Mouse (Mus musculus): ENCODE results near the gene Tsku. TPM values are rescaled to one million over a fixed set of nuclear protein-coding genes. Genes with fewer than 3 reads are reported as not detected.

Tsku gene
- total RNA-seq (2014; rRNA removed) = 30.7 and 32.1 TPM in 2 replicates
- polyA plus RNA-seq (2015; fragmentation: Nextera tagmentation; extraction: Ambion mirVana) = 6.1 and 7.0 TPM in 2 replicates

DNA sequence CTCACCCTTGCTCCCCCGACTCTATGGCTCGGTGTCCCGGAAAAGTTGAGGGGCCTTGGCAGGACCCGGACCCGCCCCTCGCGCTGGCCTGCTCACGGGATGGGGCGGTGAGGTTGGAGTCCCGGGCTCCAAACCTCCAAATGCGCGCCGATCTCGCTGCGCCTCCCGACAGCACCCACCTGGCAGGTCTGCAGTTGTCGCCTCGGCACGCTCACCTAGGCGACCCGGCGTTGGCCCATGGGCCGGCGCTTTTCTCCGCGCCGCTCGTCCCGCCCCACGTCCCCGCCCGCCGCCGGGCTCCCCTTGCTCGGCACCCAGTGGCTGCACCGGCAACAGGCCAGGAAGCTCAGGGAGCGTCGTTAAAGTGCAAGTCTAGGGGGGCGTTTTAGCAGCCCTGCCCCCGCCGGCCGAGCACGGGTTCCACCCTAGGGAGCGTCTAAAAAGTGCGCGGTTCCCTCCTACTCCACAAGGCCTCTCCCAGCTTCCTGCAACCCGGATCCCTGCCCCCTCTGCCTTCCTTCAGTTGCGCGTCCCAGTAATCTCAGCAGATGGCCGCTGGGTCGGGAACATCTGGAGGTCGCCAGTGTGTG, at the start of gene Tsku:
TSS of gene Tsku (minus strand) at position 266 of the 590 bp plus-strand sequence.
- peaks cover 17% of the 10 kb centered on the region; the same call in 1 of the 2 replicates for H3K4me1 ChIP-seq (ENCODE audit: insufficient read depth, low read length)
- under 1% methylated on average over 50 of the region's 52 CpGs for WGBS
- H3K9me3 ChIP-seq (ENCODE audit: low read length) = no peaks in the 10 kb centered on the region
- DNase-seq (ENCODE audit: low spot score) = peak; percentile 96
- H3K9ac ChIP-seq (replicated peaks; ENCODE audit: low read length, poor library complexity, severe bottlenecking) = peak within 1 kb of the TSS; percentile 75
- peak within 1 kb of the TSS; percentile 90 for H3K4me3 ChIP-seq (ENCODE audit: low read depth, low read length)
- no peaks in the 10 kb centered on the region for H3K36me3 ChIP-seq (ENCODE audit: insufficient read depth, low read length)
- peak; percentile 85 for ATAC-seq (ENCODE audit: low FRiP score)
- peak; percentile 31 for TF ChIP-seq CTCF (IDR thresholded peaks at IDR 0.05)
- peak within 1 kb of the TSS; percentile 79 for H3K27ac ChIP-seq (ENCODE audit: low read depth, low read length)
- H3K27me3 ChIP-seq (ENCODE audit: insufficient read depth, low read length) = no peaks in the 10 kb centered on the region
- H3K4me2 ChIP-seq (ENCODE audit: low read depth, low read length, poor library complexity, severe bottlenecking) = peak within 1 kb of the TSS; percentile 98

DNA sequence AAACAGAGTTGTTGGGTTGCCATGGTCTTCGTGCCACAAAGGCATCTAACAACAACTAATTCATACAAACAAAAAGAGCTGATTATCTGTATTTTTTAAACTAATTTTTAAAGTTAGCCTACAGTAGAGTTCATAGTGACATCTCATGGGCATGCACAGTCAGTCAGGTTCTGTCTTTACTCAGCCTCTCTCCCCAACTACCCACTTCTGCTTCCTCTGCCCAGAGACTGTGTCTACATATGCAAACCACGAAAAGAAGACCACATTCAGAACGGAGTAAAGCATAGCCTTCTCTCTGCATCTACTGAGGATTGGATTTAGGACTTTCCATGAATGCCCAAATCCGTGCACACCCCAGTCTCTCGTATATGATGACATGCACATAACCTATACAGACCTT, 46.5 kb upstream of the Tsku start:
- 87% methylated on average over 5 of the region's 5 CpGs for WGBS
- no peak overlapping the region for H3K4me3 ChIP-seq (ENCODE audit: low read depth, low read length)
- no peaks in the 10 kb centered on the region for H3K9me3 ChIP-seq (ENCODE audit: low read length)
- H3K4me2 ChIP-seq (ENCODE audit: low read depth, low read length, poor library complexity, severe bottlenecking) = no peak overlapping the region
- DNase-seq (ENCODE audit: low spot score) (no peak), ATAC-seq (ENCODE audit: low FRiP score) (no peak)
- H3K4me1 ChIP-seq (ENCODE audit: insufficient read depth, low read length) = no peaks in the 10 kb centered on the region
- no peak for TF ChIP-seq CTCF (IDR thresholded peaks at IDR 0.05)
- no peaks in the 10 kb centered on the region for H3K27me3 ChIP-seq (ENCODE audit: insufficient read depth, low read length)
- H3K27ac ChIP-seq (ENCODE audit: low read depth, low read length) = no peak overlapping the region
- H3K9ac ChIP-seq (replicated peaks; ENCODE audit: low read length, poor library complexity, severe bottlenecking) = no peak overlapping the region
- H3K36me3 ChIP-seq (ENCODE audit: insufficient read depth, low read length) = no peaks in the 10 kb centered on the region

DNA sequence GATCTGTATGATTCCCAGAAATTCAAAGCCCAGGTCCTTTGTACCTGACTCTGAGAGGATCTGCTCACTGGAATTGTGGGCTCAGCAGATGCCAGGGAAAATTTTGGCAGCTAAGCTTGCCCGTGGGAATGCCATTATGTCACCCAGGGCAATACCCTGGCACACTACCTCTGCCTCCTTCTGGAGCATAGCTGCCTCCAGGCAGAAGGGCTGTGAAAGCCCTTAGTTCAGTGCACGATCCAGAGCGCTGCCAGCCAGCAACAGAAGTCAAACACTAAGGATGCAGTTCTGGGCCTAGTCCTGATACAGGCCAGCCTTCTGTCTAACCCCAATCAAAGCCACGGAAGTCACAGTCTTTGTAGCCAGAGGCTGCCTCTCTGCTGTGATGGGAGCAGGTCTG, 42.9 kb upstream of the Tsku start:
- H3K4me1 ChIP-seq (ENCODE audit: insufficient read depth, low read length) = no peaks in the 10 kb centered on the region
- WGBS = 72% methylated on average over 4 of the region's 4 CpGs

DNA sequence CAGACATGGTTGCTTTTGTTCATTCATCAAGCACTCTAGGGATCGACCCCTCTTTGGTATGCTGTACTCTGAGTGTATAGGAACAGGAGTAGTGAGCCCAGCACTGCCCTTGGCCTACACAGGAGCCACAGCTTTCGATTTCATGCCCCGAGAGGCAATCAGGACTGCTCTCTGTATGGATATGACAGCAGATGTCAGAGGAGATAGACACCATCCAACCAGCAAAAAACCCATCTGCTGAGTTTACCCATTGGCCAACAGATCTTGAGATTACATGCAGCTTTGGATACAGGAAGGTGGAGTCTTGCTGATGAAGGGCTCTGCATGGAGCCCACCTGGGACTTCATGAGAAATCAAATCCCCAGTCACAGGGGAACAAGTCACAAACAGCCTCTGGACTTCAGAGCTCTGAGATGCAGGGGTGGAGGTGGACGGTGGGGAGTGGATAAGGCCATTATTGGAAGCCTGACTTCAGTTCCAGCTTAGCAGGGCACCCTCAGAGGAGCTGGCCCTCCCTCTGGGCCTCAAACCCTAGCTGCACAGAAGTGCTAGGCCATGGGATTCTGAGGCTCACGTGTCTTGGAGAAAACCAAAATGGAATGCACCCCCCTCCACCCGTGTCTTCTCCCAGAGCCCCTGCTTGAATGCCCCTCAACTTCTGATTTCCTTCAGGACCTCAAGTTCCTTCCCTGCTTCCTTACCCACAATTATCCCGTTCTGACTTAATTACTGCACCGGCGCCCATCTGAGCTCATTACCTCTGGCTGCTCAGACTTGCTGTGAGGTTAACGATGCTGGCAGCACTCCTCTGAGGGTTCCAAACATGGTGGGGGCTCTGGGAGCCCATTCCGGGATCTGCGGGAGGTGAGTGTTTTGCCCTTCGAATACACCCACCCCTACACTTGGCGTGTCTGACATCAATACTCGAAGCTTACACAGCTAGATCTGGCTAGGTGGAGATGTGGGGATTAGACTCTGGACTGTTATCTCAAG, 41.8 kb upstream of the Tsku start:
- WGBS = 60% methylated on average over 15 of the region's 15 CpGs
- Histone ChIP-seq H3K9ac (replicated peaks; ENCODE audit: low read length, poor library complexity, severe bottlenecking) (no peak overlapping the region), H3K4me1 (ENCODE audit: insufficient read depth, low read length) (no peaks in the 10 kb centered on the region), H3K4me3 (ENCODE audit: low read depth, low read length) (no peak overlapping the region), H3K27ac (ENCODE audit: low read depth, low read length) (no peak overlapping the region), H3K9me3 (ENCODE audit: low read length) (no peaks in the 10 kb centered on the region), H3K4me2 (ENCODE audit: low read depth, low read length, poor library complexity, severe bottlenecking) (no peak overlapping the region), H3K36me3 (ENCODE audit: insufficient read depth, low read length) (no peaks in the 10 kb centered on the region), H3K27me3 (ENCODE audit: insufficient read depth, low read length) (no peaks in the 10 kb centered on the region)
- ATAC-seq (ENCODE audit: low FRiP score) = peak; percentile 52; the same call in 1 of the 2 replicates
- no peak for TF ChIP-seq CTCF (IDR thresholded peaks at IDR 0.05)
- DNase-seq (ENCODE audit: low spot score) = peak; percentile 82

More for the DNA sequence above, 42.9 kb upstream of the Tsku start:
- Histone ChIP-seq H3K4me2 (ENCODE audit: low read depth, low read length, poor library complexity, severe bottlenecking) (no peak overlapping the region), H3K9ac (replicated peaks; ENCODE audit: low read length, poor library complexity, severe bottlenecking) (no peak overlapping the region), H3K36me3 (ENCODE audit: insufficient read depth, low read length) (no peaks in the 10 kb centered on the region), H3K27ac (ENCODE audit: low read depth, low read length) (no peak overlapping the region), H3K9me3 (ENCODE audit: low read length) (no peaks in the 10 kb centered on the region), H3K4me3 (ENCODE audit: low read depth, low read length) (no peak overlapping the region), H3K27me3 (ENCODE audit: insufficient read depth, low read length) (no peaks in the 10 kb centered on the region)
- DNase-seq (ENCODE audit: low spot score) (peak; percentile 77), ATAC-seq (ENCODE audit: low FRiP score) (peak; percentile 71; the same call in 1 of the 2 replicates)
- no peak for TF ChIP-seq CTCF (IDR thresholded peaks at IDR 0.05)

DNA sequence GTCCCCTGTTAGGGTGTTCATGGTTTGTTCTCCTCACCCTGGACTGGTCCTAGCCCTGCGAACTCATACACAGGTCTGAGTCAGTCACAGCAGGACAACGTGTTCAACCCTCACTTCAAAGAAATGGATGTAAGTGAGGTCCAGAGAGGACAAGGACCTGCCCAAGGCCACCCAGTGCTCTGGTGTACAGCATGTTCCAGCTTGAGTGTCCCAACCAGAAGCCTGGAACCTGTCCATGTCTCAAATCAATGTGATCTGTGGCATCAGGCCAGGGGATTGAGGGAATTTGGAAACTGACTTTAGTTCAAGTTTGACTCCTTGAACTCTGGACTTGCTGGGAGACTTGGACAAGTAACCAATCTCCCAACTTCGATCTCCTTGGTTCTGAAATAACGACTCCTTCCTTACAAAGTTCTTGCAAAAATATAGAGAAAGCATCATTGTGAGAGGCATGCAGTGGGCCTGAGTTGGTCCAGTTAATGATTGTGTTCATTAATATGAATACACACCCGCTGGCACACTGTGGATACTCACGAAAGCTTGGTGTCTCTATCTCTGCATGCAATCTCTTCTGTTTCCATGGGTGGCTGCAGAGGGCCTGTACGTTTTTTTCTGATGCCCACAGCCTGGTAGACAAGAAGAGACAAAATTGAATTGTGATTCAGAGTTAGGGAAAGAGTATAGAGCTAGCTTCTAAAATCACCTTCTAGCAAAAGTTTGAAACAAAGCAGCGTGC, 31.5 kb upstream of the Tsku start:
- WGBS = 86% methylated on average over 8 of the region's 8 CpGs
- DNase-seq (ENCODE audit: low spot score) (no peak), ATAC-seq (ENCODE audit: low FRiP score) (no peak)
- Histone ChIP-seq H3K9ac (replicated peaks; ENCODE audit: low read length, poor library complexity, severe bottlenecking) (no peak overlapping the region), H3K27me3 (ENCODE audit: insufficient read depth, low read length) (no peaks in the 10 kb centered on the region), H3K36me3 (ENCODE audit: insufficient read depth, low read length) (no peaks in the 10 kb centered on the region), H3K27ac (ENCODE audit: low read depth, low read length) (no peak overlapping the region), H3K4me2 (ENCODE audit: low read depth, low read length, poor library complexity, severe bottlenecking) (no peak overlapping the region), H3K4me3 (ENCODE audit: low read depth, low read length) (no peak overlapping the region), H3K9me3 (ENCODE audit: low read length) (no peaks in the 10 kb centered on the region), H3K4me1 (ENCODE audit: insufficient read depth, low read length) (no peaks in the 10 kb centered on the region)
- no peak for TF ChIP-seq CTCF (IDR thresholded peaks at IDR 0.05)
